Mouse (Mus musculus) embryonic facial prominence, embryonic 13.5 days (tissue): ENCODE results near the gene Phykpl. TPM values are rescaled to one million over a fixed set of nuclear protein-coding genes. Genes with fewer than 3 reads are reported as not detected.

Experiments used
- polyA plus RNA-seq: library from polyadenylated mRNA; unstranded; fragments of >200 nt; fragmentation: Nextera tagmentation; extraction: Ambion mirVana; gene quantifications from 2 replicates; pipeline ENCODE4 v1.2.1, GENCODE M21; 2015

Phykpl gene
- polyA plus RNA-seq, 1 experiment from 2014 or later: 19.0 TPM

Other genes with a start within 250 kb of the Phykpl start
- 458 and 524 TPM in 2 replicates for gene Hnrnpab, start 22.1 kb downstream of the Phykpl start, polyA plus RNA-seq
- 135 and 151 TPM in 2 replicates for gene Nhp2, start 35.0 kb downstream of the Phykpl start, polyA plus RNA-seq
- 49.3 and 49.9 TPM in 2 replicates for gene Rmnd5b, start 51.1 kb downstream of the Phykpl start, polyA plus RNA-seq
- gene N4bp3, start 66.1 kb downstream of the Phykpl start, polyA plus RNA-seq: 19.0 and 21.2 TPM in 2 replicates
- gene D930048N14Rik, start 66.2 kb downstream of the Phykpl start, polyA plus RNA-seq: 2.6 and 3.4 TPM in 2 replicates
- 87.7 and 102 TPM in 2 replicates for gene 0610009B22Rik, start 104.1 kb downstream of the Phykpl start, polyA plus RNA-seq
- gene Sec24a, start 178.9 kb downstream of the Phykpl start, polyA plus RNA-seq: 15.3 and 18.3 TPM in 2 replicates
- gene Sar1b, start 178.9 kb downstream of the Phykpl start, polyA plus RNA-seq: 89.3 and 96.5 TPM in 2 replicates